Mouse (Mus musculus) stomach, embryonic 16.5 days (tissue): Measurements from ENCODE around the gene Cend1. TPM values are rescaled to one million over a fixed set of nuclear protein-coding genes. Genes with fewer than 3 reads are reported as not detected.

Experiments
- ATAC-seq: fragments of 200-750 bp; cut with Nextera tagmentation; 2 replicates; pipeline ENCODE4 v1.8.0; 2017; ENCODE audit warnings: moderate number of reproducible peaks, moderate TSS enrichment; ENCODE audit not compliant: insufficient read depth, low FRiP score
- H3K27ac ChIP-seq: fragments of 300-500 bp; sonication (generic); 2 replicates; pipeline ENCODE4 v1.5.1; 2014; ENCODE audit warnings: low read length
- H3K27me3 ChIP-seq: fragments of 300-500 bp; sonication (generic); 2 replicates; pipeline ENCODE4 v1.6.1; 2014; ENCODE audit warnings: low read length, control low read depth, mixed read lengths; ENCODE audit not compliant: control insufficient read depth, insufficient read depth
- H3K36me3 ChIP-seq: fragments of 300-500 bp; sonication (generic); 2 replicates; pipeline ENCODE4 v1.6.1; 2014; ENCODE audit warnings: low read length; ENCODE audit not compliant: control insufficient read depth, insufficient read depth
- H3K4me1 ChIP-seq: fragments of 300-500 bp; sonication (generic); 2 replicates; pipeline ENCODE4 v1.6.1; 2014; ENCODE audit warnings: low read length, control low read depth, mixed read lengths; ENCODE audit not compliant: control insufficient read depth, insufficient read depth
- H3K4me2 ChIP-seq: fragments of 300-500 bp; sonication (generic); 2 replicates; pipeline ENCODE4 v1.6.1; 2014; ENCODE audit warnings: low read depth, low read length, mixed read lengths
- H3K4me3 ChIP-seq: fragments of 300-500 bp; sonication (generic); replicated peaks from 2 replicates; pipeline ENCODE4 v1.5.1; 2014; ENCODE audit warnings: mild to moderate bottlenecking, low read length
- H3K9ac ChIP-seq: fragments of 300-500 bp; sonication (generic); 2 replicates; pipeline ENCODE4 v1.6.1; 2014; ENCODE audit warnings: low read length
- H3K9me3 ChIP-seq: fragments of 300-500 bp; sonication (generic); replicated peaks from 2 replicates; pipeline ENCODE4 v1.6.1; 2016; ENCODE audit warnings: low read length, control low read depth; ENCODE audit not compliant: control insufficient read depth
- WGBS: fragments of 180-500 bp; shearing (Covaris S2); extraction: QIAGEN DNeasy Blood & Tissue Kit; methylation state at CpG from one replicate; pipeline ENCODE4 v1.1.7; 2014; 5-methylcytosine and 5-hydroxymethylcytosine counted together
- polyA plus RNA-seq: library from polyadenylated mRNA; unstranded; fragments of >200 nt; fragmentation: Nextera tagmentation; extraction: Ambion mirVana; gene quantifications from 2 replicates; pipeline ENCODE4 v1.2.1, GENCODE M21; 2015

The Cend1 gene
- polyA plus RNA-seq, 1 experiment from 2014 or later = 2.6 TPM

DNA sequence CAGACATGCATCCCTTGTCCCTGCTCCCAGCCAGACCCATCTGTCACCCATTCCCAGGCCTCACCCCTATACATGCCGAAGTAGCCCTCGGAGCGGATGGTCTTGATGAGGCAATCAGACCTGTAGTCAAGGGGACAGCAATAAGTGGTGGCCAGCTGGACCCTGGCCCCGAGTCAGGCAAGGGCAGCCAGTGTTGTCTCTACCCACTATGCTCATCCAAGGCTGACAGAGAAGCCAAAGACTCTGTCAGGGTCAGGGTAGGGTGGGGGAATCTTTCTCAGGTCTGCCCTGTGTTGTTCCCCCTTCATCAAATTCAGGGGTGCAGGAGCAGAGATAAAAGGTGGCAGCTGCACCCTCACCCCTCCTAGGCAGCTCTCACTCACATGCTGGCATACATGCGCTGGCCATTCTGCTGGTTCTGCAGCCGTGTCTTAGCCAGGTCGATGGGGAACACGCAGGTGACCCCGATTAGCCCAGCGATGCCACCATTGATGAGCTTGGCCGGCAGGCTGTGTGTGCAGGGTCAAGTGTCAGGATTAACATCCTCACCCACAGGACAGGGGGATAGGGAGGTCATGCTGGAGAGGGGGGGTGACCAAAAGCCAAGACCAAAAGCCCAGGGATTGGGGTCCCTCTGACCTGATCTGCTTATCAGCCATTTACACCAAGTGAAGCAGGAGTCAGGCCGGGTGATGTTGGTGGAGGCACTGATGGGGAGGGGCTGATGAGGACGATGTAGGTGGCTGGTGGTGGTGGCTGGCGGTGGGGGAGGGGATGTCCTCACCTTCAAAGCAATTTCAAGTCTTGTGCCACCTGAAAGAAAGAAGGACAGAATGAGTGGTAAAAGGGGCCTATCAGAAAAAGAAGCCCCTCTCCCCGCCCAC lies 4.5 kb upstream of the Cend1 start:
- no peak for ATAC-seq
- Histone ChIP-seq H3K27me3 (no peaks in the 10 kb centered on the region), H3K9me3 (no peaks in the 10 kb centered on the region), H3K9ac (peak overlapping the region; percentile 74), H3K4me1 (peaks cover 33% of the 10 kb centered on the region), H3K27ac (no peak overlapping the region), H3K4me2 (peak overlapping the region; percentile 67), H3K36me3 (no peaks in the 10 kb centered on the region), H3K4me3 (peak overlapping the region; percentile 54)
- WGBS = 68% methylated on average over 15 of the region's 15 CpGs

DNA sequence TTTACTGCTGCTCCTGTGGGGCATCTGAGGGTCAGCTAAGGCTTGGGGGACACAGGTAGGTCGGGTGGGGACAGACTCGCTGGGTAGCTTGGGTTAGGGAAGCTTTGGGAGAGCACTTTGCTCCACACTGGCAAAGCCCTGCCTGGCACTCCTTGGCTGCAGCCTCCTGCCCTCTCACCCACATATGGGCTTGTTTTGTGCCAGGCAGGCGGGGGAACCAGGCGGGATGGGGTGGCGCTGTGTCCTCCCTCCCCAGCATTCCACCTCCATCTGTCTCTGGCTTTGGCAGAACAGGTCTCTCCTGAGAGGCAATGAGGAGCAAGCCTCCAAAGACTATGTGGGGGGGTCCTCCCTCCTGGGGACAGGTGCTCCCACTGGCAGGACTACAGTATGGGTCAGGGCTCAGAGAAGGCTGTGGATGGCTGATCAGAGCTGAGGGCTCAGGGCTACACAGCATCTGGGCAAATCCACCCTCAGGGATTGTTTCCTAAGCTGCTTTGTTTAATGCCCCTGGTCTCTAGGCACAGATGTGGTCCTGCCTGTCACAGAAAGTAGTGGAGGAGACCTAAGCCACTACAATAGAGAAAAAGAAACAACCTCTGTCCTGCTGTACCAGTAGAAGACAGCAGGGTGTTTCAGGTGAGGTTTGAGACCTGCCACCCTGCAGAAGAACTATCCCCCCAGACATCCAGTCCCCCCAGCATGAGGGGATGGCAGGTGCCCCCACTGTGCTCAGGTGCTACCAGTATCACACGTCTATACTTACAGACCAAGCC lies 3.6 kb upstream of the Cend1 start:
- H3K9ac ChIP-seq = 0 out of 2 replicates have a peak overlapping the region, but pooled peaks have one; percentile 7
- no peaks in the 10 kb centered on the region for H3K36me3 ChIP-seq
- H3K4me3 ChIP-seq = no peak overlapping the region
- no peak overlapping the region for H3K27ac ChIP-seq
- H3K4me2 ChIP-seq = no peak overlapping the region
- no peak for ATAC-seq
- 81% methylated on average over 6 of the region's 6 CpGs for WGBS
- H3K9me3 ChIP-seq = no peaks in the 10 kb centered on the region
- no peaks in the 10 kb centered on the region for H3K27me3 ChIP-seq
- peaks cover 33% of the 10 kb centered on the region for H3K4me1 ChIP-seq

GRCm38 (mm10) chr7:141432186-141432611 lies 2.9 kb upstream of the Cend1 start:
- Histone ChIP-seq H3K27ac (no peak overlapping the region), H3K9ac (no peak overlapping the region), H3K4me3 (no peak overlapping the region), H3K4me2 (no peak overlapping the region), H3K36me3 (no peaks in the 10 kb centered on the region), H3K27me3 (no peaks in the 10 kb centered on the region), H3K9me3 (no peaks in the 10 kb centered on the region), H3K4me1 (peaks cover 33% of the 10 kb centered on the region)
- WGBS = 80% methylated on average over 8 of the region's 8 CpGs
- ATAC-seq = no peak

DNA sequence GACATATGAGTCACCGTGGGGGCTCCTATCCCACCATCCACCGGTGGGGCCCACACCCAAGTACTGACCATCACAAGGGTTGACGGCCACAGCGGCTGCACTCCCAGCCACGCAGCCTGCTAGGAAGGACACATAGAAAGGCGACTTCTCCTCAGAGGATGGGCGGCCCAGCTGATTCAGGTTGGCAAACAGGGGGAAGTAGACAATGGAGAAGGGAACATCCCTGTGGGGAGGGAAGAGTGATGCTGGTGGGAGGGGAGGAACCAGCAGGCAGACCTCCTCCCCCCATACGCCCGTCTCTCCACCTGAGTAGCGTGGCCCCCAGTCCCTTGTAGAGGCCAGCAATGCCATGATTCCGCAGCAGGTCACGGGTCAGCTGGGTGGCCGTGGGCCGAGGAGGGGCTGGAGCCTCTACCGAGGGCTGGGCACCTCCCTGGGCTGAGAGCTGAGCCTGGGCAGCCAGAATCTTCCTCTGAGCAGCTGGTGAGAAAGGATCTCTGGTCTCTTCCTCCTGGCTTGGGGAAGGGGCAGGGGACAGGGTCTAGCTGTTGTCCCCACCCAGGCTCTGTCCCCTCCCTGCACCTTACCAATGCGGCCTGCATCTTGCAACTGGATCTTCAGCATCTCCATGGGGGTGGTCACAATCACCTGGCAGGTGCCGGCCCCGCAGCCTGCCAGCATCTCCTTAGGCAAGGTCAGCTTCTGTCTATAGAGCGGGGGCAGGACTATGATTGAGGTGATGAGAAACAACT lies 2.3 kb upstream of the Cend1 start:
- Histone ChIP-seq H3K9ac (no peak overlapping the region), H3K9me3 (no peaks in the 10 kb centered on the region), H3K4me2 (no peak overlapping the region), H3K27me3 (no peaks in the 10 kb centered on the region), H3K36me3 (no peaks in the 10 kb centered on the region), H3K4me1 (peaks cover 30% of the 10 kb centered on the region), H3K27ac (no peak overlapping the region), H3K4me3 (no peak overlapping the region)
- 95% methylated on average over 19 of the region's 19 CpGs for WGBS
- no peak for ATAC-seq

GRCm38 (mm10) chr7:141430585-141431240 lies 1.4 kb upstream of the Cend1 start:
- Histone ChIP-seq H3K9me3 (no peaks in the 10 kb centered on the region), H3K4me3 (no peak overlapping the region), H3K9ac (no peak overlapping the region), H3K27ac (no peak overlapping the region), H3K4me2 (no peak overlapping the region), H3K36me3 (no peaks in the 10 kb centered on the region), H3K4me1 (peaks cover 29% of the 10 kb centered on the region), H3K27me3 (no peaks in the 10 kb centered on the region)
- 91% methylated on average over 9 of the region's 9 CpGs for WGBS
- ATAC-seq = no peak

DNA sequence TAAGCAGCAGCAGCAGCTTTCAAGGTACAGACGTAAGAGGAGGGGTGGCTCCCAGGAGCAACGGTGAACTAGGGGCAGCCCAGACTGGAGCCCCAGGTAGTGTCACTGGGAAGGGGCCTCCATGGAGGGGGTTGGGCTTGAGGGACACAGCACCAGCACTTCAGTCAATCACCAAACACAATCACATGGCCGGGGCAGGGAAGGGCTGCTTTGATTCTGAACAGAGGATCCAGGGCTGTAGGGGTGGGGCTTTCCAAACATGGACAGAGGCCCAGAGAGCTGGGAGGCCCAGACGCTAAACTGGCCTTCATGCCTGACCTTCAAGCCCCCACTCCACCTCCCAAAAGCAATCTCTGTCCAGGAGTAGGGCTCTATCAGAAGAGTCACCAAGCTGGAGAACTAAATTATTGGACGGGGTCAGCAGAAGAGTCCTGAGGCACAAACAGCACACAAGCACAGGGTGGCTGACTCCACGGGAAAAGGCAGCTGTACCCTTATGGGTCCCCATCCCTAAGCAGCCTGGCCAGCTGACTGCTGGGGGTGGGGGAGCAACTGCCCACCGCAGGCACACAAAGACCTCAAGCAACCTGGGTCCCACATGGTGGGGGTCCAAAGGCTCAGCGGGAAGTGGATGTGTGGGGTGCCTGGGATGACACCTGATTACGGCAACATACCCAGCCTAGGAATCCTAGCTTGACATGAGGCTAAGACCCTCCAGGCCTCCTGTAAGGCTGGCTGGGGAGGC lies 721 bp upstream of the Cend1 start:
- Histone ChIP-seq H3K27me3 (no peaks in the 10 kb centered on the region), H3K36me3 (no peaks in the 10 kb centered on the region), H3K9me3 (no peaks in the 10 kb centered on the region), H3K4me3 (no peak overlapping the region), H3K27ac (no peak overlapping the region), H3K4me2 (no peak overlapping the region), H3K4me1 (peaks cover 23% of the 10 kb centered on the region), H3K9ac (no peak overlapping the region)
- WGBS = 56% methylated on average over 9 of the region's 9 CpGs
- ATAC-seq = no peak

DNA sequence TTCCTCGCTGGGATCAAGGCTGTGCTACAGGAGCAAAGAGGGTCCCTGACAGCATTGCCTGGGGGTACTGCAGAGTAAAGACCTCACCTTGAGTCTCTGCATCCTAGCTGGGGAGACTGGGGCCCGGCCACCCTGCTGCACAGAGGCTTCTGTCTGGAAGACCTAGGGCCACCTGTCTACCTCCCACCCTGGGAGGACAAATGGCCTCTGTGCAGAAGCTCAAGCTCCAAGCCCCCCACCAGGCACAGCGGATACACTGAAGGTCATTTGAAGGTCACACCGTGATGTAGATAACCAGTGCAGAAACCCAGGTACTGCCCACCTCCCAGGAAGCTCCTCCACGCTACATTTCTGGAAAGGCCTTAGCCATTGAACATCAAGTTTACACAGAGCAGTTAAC lies 590 bp downstream of the Cend1 start:
- Histone ChIP-seq H3K36me3 (no peaks in the 10 kb centered on the region), H3K4me2 (0 out of 2 replicates have a peak overlapping the region, but pooled peaks have one; percentile 38), H3K27ac (no peak overlapping the region), H3K4me1 (peaks cover 10% of the 10 kb centered on the region), H3K27me3 (no peaks in the 10 kb centered on the region), H3K9me3 (no peaks in the 10 kb centered on the region), H3K9ac (no peak overlapping the region), H3K4me3 (peak overlapping the region; percentile 9; the same call in 1 of the 2 replicates)
- WGBS = 41% methylated on average over 5 of the region's 5 CpGs
- ATAC-seq = no peak
